Mouse (Mus musculus) intestine, postnatal 0 days (tissue): ENCODE data around the gene Plppr2. TPM values are rescaled to one million over a fixed set of nuclear protein-coding genes. Genes with fewer than 3 reads are reported as not detected.

Experiments
- ATAC-seq: fragments of 200-750 bp; cut with Nextera tagmentation; 2 replicates; pipeline ENCODE4 v1.8.0; 2017; ENCODE audit warnings: mild to moderate bottlenecking, moderate TSS enrichment, moderate library complexity
- H3K27ac ChIP-seq: fragments of 300-500 bp; sonication (generic); 2 replicates; pipeline ENCODE4 v1.5.1; 2014; ENCODE audit warnings: mild to moderate bottlenecking, low read depth, low read length, moderate library complexity
- H3K27me3 ChIP-seq: fragments of 300-500 bp; sonication (generic); replicated peaks from 2 replicates; pipeline ENCODE4 v1.6.1; 2014; ENCODE audit warnings: low read length, mixed read lengths; ENCODE audit not compliant: control insufficient read depth, insufficient read depth
- H3K36me3 ChIP-seq: fragments of 300-500 bp; sonication (generic); 2 replicates; pipeline ENCODE4 v1.6.1; 2014; ENCODE audit warnings: mild to moderate bottlenecking, moderate library complexity; ENCODE audit not compliant: control insufficient read depth, insufficient read depth
- H3K4me1 ChIP-seq: fragments of 300-500 bp; sonication (generic); replicated peaks from 2 replicates; pipeline ENCODE4 v1.6.1; 2014; ENCODE audit warnings: antibody characterized with exemption, low read length, mixed read lengths; ENCODE audit not compliant: control insufficient read depth, insufficient read depth
- H3K4me2 ChIP-seq: fragments of 300-500 bp; sonication (generic); replicated peaks from 2 replicates; pipeline ENCODE4 v1.6.1; 2014; ENCODE audit warnings: low read depth, mild to moderate bottlenecking, moderate library complexity
- H3K4me3 ChIP-seq: fragments of 300-500 bp; sonication (generic); 2 replicates; pipeline ENCODE4 v1.5.1; 2014; ENCODE audit warnings: low read depth, low read length
- H3K9ac ChIP-seq: fragments of 300-500 bp; sonication (generic); 2 replicates; pipeline ENCODE4 v1.6.1; 2014; ENCODE audit warnings: mild to moderate bottlenecking, low read depth, low read length
- H3K9me3 ChIP-seq: fragments of 300-500 bp; sonication (generic); 2 replicates; pipeline ENCODE4 v1.6.1; 2016; ENCODE audit warnings: mixed run types; ENCODE audit not compliant: control insufficient read depth
- CTCF ChIP-seq: sonication (generic); IDR thresholded peaks from 2 replicates; pipeline ENCODE4 v1.5.1; 2016; ENCODE audit warnings: low read depth, mild to moderate bottlenecking, control low read depth, antibody characterized with exemption, moderate library complexity
- WGBS: fragments of 180-500 bp; shearing (Covaris S2); extraction: QIAGEN DNeasy Blood & Tissue Kit; methylation state at CpG from one replicate; pipeline ENCODE4 v1.1.7; 2014; 5-methylcytosine and 5-hydroxymethylcytosine counted together
- polyA plus RNA-seq: library from polyadenylated mRNA; unstranded; fragments of >200 nt; fragmentation: Nextera tagmentation; extraction: Ambion mirVana; gene quantifications from 2 replicates; pipeline ENCODE4 v1.2.1, GENCODE M21; 2015

Gene Plppr2
- polyA plus RNA-seq, 1 experiment from 2014 or later, result 3.2 TPM

- Histone ChIP-seq H3K36me3 (no peaks in the 10 kb centered on the region), H3K4me1 (no peaks in the 10 kb centered on the region), H3K4me2 (no peak overlapping the region), H3K9me3 (no peaks in the 10 kb centered on the region), H3K9ac (no peak overlapping the region), H3K27ac (no peak overlapping the region), H3K27me3 (no peaks in the 10 kb centered on the region), H3K4me3 (no peak overlapping the region)
- no peak for TF ChIP-seq CTCF
- WGBS, result 85% methylated on average over 5 of the region's 5 CpGs
- ATAC-seq, result no peak
Observed at GRCm38 (mm10) chr9:21977331-21977730, 40.5 kb downstream of the Plppr2 start.

GRCm38 (mm10) chr9:21977972-21978371, 41.1 kb downstream of the Plppr2 start:
- Histone ChIP-seq H3K9ac (no peak overlapping the region), H3K4me3 (no peak overlapping the region), H3K9me3 (no peaks in the 10 kb centered on the region), H3K4me1 (no peaks in the 10 kb centered on the region), H3K36me3 (no peaks in the 10 kb centered on the region), H3K27me3 (no peaks in the 10 kb centered on the region), H3K27ac (no peak overlapping the region), H3K4me2 (no peak overlapping the region)
- no peak for ATAC-seq
- 22% methylated on average over 2 of the region's 2 CpGs for WGBS
- peak; percentile 79 for TF ChIP-seq CTCF

- no peaks in the 10 kb centered on the region for H3K36me3 ChIP-seq
- no peak overlapping the region for H3K9ac ChIP-seq
- WGBS, result 92% methylated on average over 4 of the region's 4 CpGs
- no peaks in the 10 kb centered on the region for H3K9me3 ChIP-seq
- no peak overlapping the region for H3K4me3 ChIP-seq
- H3K27me3 ChIP-seq, result no peaks in the 10 kb centered on the region
- 0 out of 2 replicates have a peak, but pooled peaks have one; percentile 8 for ATAC-seq
- H3K27ac ChIP-seq, result no peak overlapping the region
- no peak for TF ChIP-seq CTCF
- no peaks in the 10 kb centered on the region for H3K4me1 ChIP-seq
- no peak overlapping the region for H3K4me2 ChIP-seq
Observed at GRCm38 (mm10) chr9:21978398-21979128, 41.7 kb downstream of the Plppr2 start.

GRCm38 (mm10) chr9:21983911-21984310, 47.1 kb downstream of the Plppr2 start:
- ATAC-seq, result no peak
- H3K4me3 ChIP-seq, result no peak overlapping the region
- H3K4me1 ChIP-seq, result no peaks in the 10 kb centered on the region; the same call in 1 of the 2 replicates
- no peaks in the 10 kb centered on the region for H3K36me3 ChIP-seq
- no peaks in the 10 kb centered on the region for H3K9me3 ChIP-seq
- H3K4me2 ChIP-seq, result no peak overlapping the region
- no peak for TF ChIP-seq CTCF
- no peak overlapping the region for H3K9ac ChIP-seq
- 48% methylated on average over 3 of the region's 3 CpGs for WGBS
- no peak overlapping the region for H3K27ac ChIP-seq
- H3K27me3 ChIP-seq, result peaks cover 15% of the 10 kb centered on the region

- no peak for ATAC-seq
- 11% methylated on average over 36 of the region's 36 CpGs for WGBS
- peaks cover 44% of the 10 kb centered on the region for H3K27me3 ChIP-seq
Observed at GRCm38 (mm10) chr9:21987592-21988342, 50.9 kb downstream of the Plppr2 start.

GRCm38 (mm10) chr9:21988421-21989101, 51.7 kb downstream of the Plppr2 start:
- Histone ChIP-seq H3K27me3 (peaks cover 44% of the 10 kb centered on the region), H3K4me1 (no peaks in the 10 kb centered on the region; the same call in 1 of the 2 replicates), H3K4me3 (peak overlapping the region; percentile 52), H3K36me3 (no peaks in the 10 kb centered on the region), H3K9me3 (no peaks in the 10 kb centered on the region), H3K9ac (peak overlapping the region; percentile 17; the same call in 1 of the 2 replicates), H3K27ac (no peak overlapping the region), H3K4me2 (peak overlapping the region; percentile 82)
- 0 out of 2 replicates have a peak, but pooled peaks have one; percentile 26 for ATAC-seq
- peak; percentile 23 for TF ChIP-seq CTCF
- 2% methylated on average over 32 of the region's 32 CpGs for WGBS

More at GRCm38 (mm10) chr9:21987592-21988342, 50.9 kb downstream of the Plppr2 start:
- Histone ChIP-seq H3K4me1 (no peaks in the 10 kb centered on the region; the same call in 1 of the 2 replicates), H3K9ac (no peak overlapping the region), H3K4me2 (peak overlapping the region; percentile 82), H3K36me3 (no peaks in the 10 kb centered on the region), H3K9me3 (no peaks in the 10 kb centered on the region), H3K27ac (no peak overlapping the region), H3K4me3 (peak overlapping the region; percentile 52)
- no peak for TF ChIP-seq CTCF
